Mouse (Mus musculus): ENCODE results near the gene Npas4.

- peak; percentile 94 for TF ChIP-seq CTCF (IDR thresholded peaks at IDR 0.05; ENCODE audit: insufficient read depth, low read length)
- TF ChIP-seq POLR2A (IDR thresholded peaks at IDR 0.05; ENCODE audit: borderline replicate concordance, extremely low read depth, low read depth, low read length), result no peak
Measured at GRCm38 (mm10) chr19:4961928-4962601, 28.1 kb downstream of the Npas4 start, which contains the start of gene Mrpl11.

All from lung, adult 2 months (tissue).